Comparison of ENCODE assay signal across 22 mouse cellular contexts in genomic region chr8:121808032-121808431, GRCm38 (mm10). TPM values are rescaled to one million over a fixed set of nuclear protein-coding genes. Genes with fewer than 3 reads are reported as not detected.
DNase-seq lines count a peak whose midpoint lies in the region; ATAC-seq and TF ChIP-seq lines count a peak whose summit lies in the region.
"Had no signal": no experiment of that assay in that cellular context is flagged by ENCODE, and none has a peak within 500 bp of the region (broad histone marks: within the 10 kb centered on the region; RNA-seq: fewer than 3 reads in every experiment).

No protein-coding gene starts in this region.

- H3K4me2 ChIP-seq in heart, embryonic 12.5 days = no peak overlapping the region
- H3K4me2 ChIP-seq: embryonic facial prominence, embryonic 15.5 days; limb, embryonic 12.5 days; liver, embryonic 15.5 days had no signal

- TF ChIP-seq POLR2A in brain, embryonic 14.5 days (IDR thresholded peaks at IDR 0.05; ENCODE audit: borderline replicate concordance, extremely low read depth, insufficient read depth, insufficient read length, poor library complexity, severe bottlenecking) = no peak

- H3K36me3 ChIP-seq in E14TG2a.4 (ENCODE audit: insufficient read depth, low read length) = peaks cover 88% of the 10 kb centered on the region
- peaks cover 59% of the 10 kb centered on the region for H3K36me3 ChIP-seq in heart, embryonic 12.5 days

- H3K27ac ChIP-seq in layer of hippocampus, adult 2 months = no peak overlapping the region
- no peak overlapping the region for H3K27ac ChIP-seq in heart, embryonic 12.5 days (ENCODE audit: poor library complexity, severe bottlenecking)
- H3K27ac ChIP-seq: embryonic facial prominence, embryonic 15.5 days; forebrain, embryonic 10.5 days; heart, adult 2 months; hindbrain, embryonic 10.5 days; limb, embryonic 12.5 days; liver, embryonic 15.5 days had no signal

- TF ChIP-seq CTCF in layer of hippocampus, adult 2 months (conservative IDR thresholded peaks at IDR 0.05) = peak; percentile 26
- TF ChIP-seq CTCF in E14TG2a.4 (conservative IDR thresholded peaks at IDR 0.05; ENCODE audit: low read length) = peak; percentile 47
- TF ChIP-seq CTCF in brain, embryonic 14.5 days (IDR thresholded peaks at IDR 0.05; ENCODE audit: borderline replicate concordance, extremely low read depth, insufficient read depth, insufficient read length) = 0 out of 2 replicates have a peak, but pooled peaks have one; percentile 23

- H3K27me3 ChIP-seq in E14TG2a.4 (ENCODE audit: insufficient read depth, low read length) = no peaks in the 10 kb centered on the region
- no peaks in the 10 kb centered on the region for H3K27me3 ChIP-seq in heart, embryonic 12.5 days (replicated peaks)
- H3K27me3 ChIP-seq: embryonic facial prominence, embryonic 15.5 days; limb, embryonic 12.5 days; liver, embryonic 15.5 days had no signal

- no peak for ATAC-seq in heart, embryonic 12.5 days (ENCODE audit: insufficient number of reproducible peaks, low FRiP score)
- ATAC-seq: midbrain, embryonic 16.5 days had no signal

- H3K4me1 ChIP-seq in E14TG2a.4 (replicated peaks; ENCODE audit: low read depth, low read length) = peaks cover 20% of the 10 kb centered on the region
- H3K4me1 ChIP-seq in heart, embryonic 12.5 days (replicated peaks) = peaks cover 19% of the 10 kb centered on the region; the same call in 1 of the 2 replicates
- H3K4me1 ChIP-seq: forebrain, embryonic 10.5 days; hindbrain, embryonic 10.5 days; liver, embryonic 15.5 days had no signal

- H3K4me3 ChIP-seq in layer of hippocampus, adult 2 months = no peak overlapping the region
- H3K4me3 ChIP-seq in E14TG2a.4 (replicated peaks; ENCODE audit: low read length) = no peak overlapping the region
- H3K4me3 ChIP-seq in heart, embryonic 12.5 days = no peak overlapping the region
- H3K4me3 ChIP-seq: embryonic facial prominence, embryonic 15.5 days; forebrain, embryonic 10.5 days; heart, adult 2 months; hindbrain, embryonic 10.5 days; limb, embryonic 12.5 days; liver, embryonic 15.5 days had no signal

- no peak for DNase-seq in layer of hippocampus, adult 2 months (ENCODE audit: low spot score in 2 of 2)
- DNase-seq in layer of hippocampus, adult 11-12 months (ENCODE audit: low spot score) = no peak
- peak; percentile 75 for DNase-seq in ES-CJ7 (ENCODE audit: low read depth, low spot score)
- no peak for DNase-seq in brain, embryonic 14.5 days (ENCODE audit: low read depth)
- no peak for DNase-seq in spleen, adult 12 weeks (ENCODE audit: low spot score)
- DNase-seq: adrenal gland, postnatal 10 days; cerebellum, adult 11-12 months; cerebellum, postnatal 25 days; gastrocnemius, postnatal 14 days; heart, adult 2 months; kidney, adult 8-10 months; kidney, postnatal 25 days; retina, postnatal 1 day; right cerebral cortex, postnatal 4 days had no signal

- H3K9ac ChIP-seq in heart, embryonic 12.5 days = no peak overlapping the region
- H3K9ac ChIP-seq: embryonic facial prominence, embryonic 15.5 days; limb, embryonic 12.5 days; liver, embryonic 15.5 days had no signal

- no peaks in the 10 kb centered on the region for H3K9me3 ChIP-seq in E14TG2a.4 (ENCODE audit: low read length)
- H3K9me3 ChIP-seq in heart, embryonic 12.5 days (replicated peaks) = no peaks in the 10 kb centered on the region
- H3K9me3 ChIP-seq: embryonic facial prominence, embryonic 15.5 days; forebrain, embryonic 10.5 days; hindbrain, embryonic 10.5 days; limb, embryonic 12.5 days; liver, embryonic 15.5 days had no signal

- WGBS in heart, embryonic 12.5 days = 75% methylated on average over 11 of the region's 11 CpGs

RNA-seq across cellular contexts. Expression of gene Klhdc4, which starts 21.3 kb away (rescaled TPM):
- total RNA-seq in layer of hippocampus, adult 2 months (2021) = 10 to 100 TPM; 28.5 to 36.2 TPM
- 41.8 and 45.2 TPM in 2 replicates for polyA plus RNA-seq in brain, embryonic 14.5 days (2012; rRNA removed)
- polyA plus RNA-seq in heart, embryonic 12.5 days (2016; fragmentation: Nextera tagmentation; extraction: Ambion mirVana) = 27.7 and 28.2 TPM in 2 replicates
